Mouse (Mus musculus) megakaryocyte, embryonic 14.5 days (primary cell): ENCODE measurements around the gene Lrrc7. TPM values are rescaled to one million over a fixed set of nuclear protein-coding genes. Genes with fewer than 3 reads are reported as not detected.

Experiments used
- H3K27me3 ChIP-seq: replicated peaks from 2 replicates; pipeline ENCODE3; 2012; ENCODE audit warnings: inconsistent platforms
- H3K36me3 ChIP-seq: replicated peaks from 2 replicates; pipeline ENCODE3; 2012; ENCODE audit warnings: low read length, inconsistent platforms, mixed read lengths
- H3K4me1 ChIP-seq: 2 replicates; pipeline ENCODE4 v1.6.1; 2012; ENCODE audit warnings: inconsistent platforms
- H3K4me3 ChIP-seq: replicated peaks from 2 replicates; pipeline ENCODE3; 2012; ENCODE audit warnings: moderate library complexity, mild to moderate bottlenecking, inconsistent platforms
- H3K9me3 ChIP-seq: 2 replicates; pipeline ENCODE4 v1.6.1; 2012; ENCODE audit warnings: inconsistent platforms
- FLI1 ChIP-seq: IDR thresholded peaks from 2 replicates; pipeline ENCODE4 v1.6.1; 2012; ENCODE audit warnings: low read length, inconsistent platforms, mixed read lengths
- GATA1 ChIP-seq: IDR thresholded peaks from 3 replicates; pipeline ENCODE4 v1.6.1; 2012; ENCODE audit warnings: mixed read lengths, low read length, inconsistent platforms, borderline replicate concordance
- polyA plus RNA-seq: library from polyadenylated mRNA; stranded (reverse); fragments of >175 nt; gene quantifications from 2 replicates; pipeline ENCODE4 v1.2.3, GENCODE M21; 2012; ENCODE audit warnings: low replicate concordance; ENCODE audit not compliant: insufficient read depth

Gene Lrrc7
- polyA plus RNA-seq, 1 experiment, result not detected

DNA sequence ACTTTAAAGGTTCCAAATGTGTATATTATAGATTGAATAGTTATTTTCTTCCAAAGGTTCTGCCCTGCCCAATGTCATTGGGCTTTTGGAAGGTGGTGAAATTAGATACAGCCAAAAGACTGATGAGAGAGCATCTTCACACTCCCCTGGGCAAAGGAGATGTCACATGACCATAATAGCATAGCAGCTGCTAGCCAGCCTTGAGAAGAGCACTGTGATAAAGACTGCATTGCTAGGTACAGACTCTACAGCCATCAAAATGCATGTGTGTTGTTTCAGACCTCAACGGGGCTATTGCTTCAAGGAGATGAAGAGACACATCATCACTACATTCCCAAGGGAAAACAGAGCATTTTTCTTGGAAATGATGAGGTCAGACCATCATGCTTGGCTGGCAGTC, 368.8 kb downstream of the Lrrc7 start:
- TF ChIP-seq FLI1 (no peak), GATA1 (no peak)
- no peaks in the 10 kb centered on the region for H3K27me3 ChIP-seq

GRCm38 (mm10) chr3:158174880-158175735, 386.9 kb downstream of the Lrrc7 start:
- Histone ChIP-seq H3K4me3 (no peak overlapping the region), H3K27me3 (no peaks in the 10 kb centered on the region), H3K4me1 (no peaks in the 10 kb centered on the region), H3K36me3 (no peaks in the 10 kb centered on the region), H3K9me3 (no peaks in the 10 kb centered on the region)
- no peak for TF ChIP-seq GATA1
- TF ChIP-seq FLI1, result no peak

More for the DNA sequence above, 368.8 kb downstream of the Lrrc7 start:
- no peaks in the 10 kb centered on the region for H3K4me1 ChIP-seq
- H3K9me3 ChIP-seq, result no peaks in the 10 kb centered on the region
- no peak overlapping the region for H3K4me3 ChIP-seq
- no peaks in the 10 kb centered on the region for H3K36me3 ChIP-seq

DNA sequence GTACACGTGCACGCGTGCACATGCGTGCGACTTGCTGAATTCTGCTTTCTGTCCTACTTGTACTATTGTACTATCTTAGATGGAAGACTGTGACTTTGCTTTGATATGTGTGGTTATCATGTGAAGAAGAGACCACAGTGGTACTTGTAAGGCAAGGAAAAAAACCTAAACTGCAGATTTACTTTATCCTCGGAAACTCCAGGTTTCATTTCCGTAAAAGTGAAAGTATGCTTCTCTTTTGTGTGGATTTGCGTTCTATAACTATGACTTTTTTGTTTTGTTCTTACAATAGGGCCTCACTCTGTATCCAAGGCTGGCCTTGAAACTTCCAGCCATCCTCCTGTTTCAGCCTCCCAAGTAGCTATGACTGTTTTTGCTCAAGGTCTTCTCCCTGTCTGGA, 392.8 kb downstream of the Lrrc7 start:
- no peaks in the 10 kb centered on the region for H3K4me1 ChIP-seq
- no peak overlapping the region for H3K4me3 ChIP-seq

DNA sequence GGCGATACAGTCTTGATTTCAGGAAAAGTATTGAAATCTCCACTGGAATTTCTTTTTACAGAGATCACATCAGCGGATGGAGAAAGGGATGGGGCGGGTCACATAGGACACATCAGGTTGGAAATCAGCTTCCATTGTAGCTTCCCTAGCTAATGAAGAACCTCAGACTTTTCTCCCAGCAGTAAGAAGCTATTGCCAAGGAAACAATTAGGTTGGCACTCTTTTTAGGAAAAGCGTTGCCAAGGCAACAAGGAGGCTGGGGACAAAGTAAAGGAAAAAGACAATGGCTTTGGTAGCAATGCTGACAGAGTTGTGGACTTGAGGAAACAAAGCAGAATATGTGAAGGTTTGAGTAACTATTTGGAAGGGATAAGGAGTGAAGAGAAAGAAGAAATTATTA, 393.6 kb downstream of the Lrrc7 start:
- TF ChIP-seq GATA1, result no peak
- TF ChIP-seq FLI1, result no peak
- H3K4me3 ChIP-seq, result no peak overlapping the region
- no peaks in the 10 kb centered on the region for H3K36me3 ChIP-seq
- H3K4me1 ChIP-seq, result no peaks in the 10 kb centered on the region
- H3K27me3 ChIP-seq, result no peaks in the 10 kb centered on the region
- H3K9me3 ChIP-seq, result no peaks in the 10 kb centered on the region

More for the DNA sequence above, 392.8 kb downstream of the Lrrc7 start:
- no peaks in the 10 kb centered on the region for H3K36me3 ChIP-seq
- H3K27me3 ChIP-seq, result no peaks in the 10 kb centered on the region
- H3K9me3 ChIP-seq, result no peaks in the 10 kb centered on the region
- TF ChIP-seq GATA1 (no peak), FLI1 (no peak)

GRCm38 (mm10) chr3:158165004-158165403, 397.0 kb downstream of the Lrrc7 start:
- H3K4me3 ChIP-seq, result no peak overlapping the region
- H3K9me3 ChIP-seq, result peaks cover 14% of the 10 kb centered on the region
- no peaks in the 10 kb centered on the region for H3K4me1 ChIP-seq
- H3K27me3 ChIP-seq, result no peaks in the 10 kb centered on the region
- TF ChIP-seq FLI1 (no peak), GATA1 (no peak)
- no peaks in the 10 kb centered on the region for H3K36me3 ChIP-seq

- TF ChIP-seq GATA1 (no peak), FLI1 (no peak)
- Histone ChIP-seq H3K4me1 (no peaks in the 10 kb centered on the region), H3K36me3 (no peaks in the 10 kb centered on the region)
Observed at GRCm38 (mm10) chr3:158164452-158164851, 397.6 kb downstream of the Lrrc7 start.

GRCm38 (mm10) chr3:158163127-158163526, 398.9 kb downstream of the Lrrc7 start:
- peaks cover 14% of the 10 kb centered on the region for H3K9me3 ChIP-seq
- no peak overlapping the region for H3K4me3 ChIP-seq
- TF ChIP-seq FLI1 (no peak), GATA1 (no peak)
- H3K36me3 ChIP-seq, result no peaks in the 10 kb centered on the region
- no peaks in the 10 kb centered on the region for H3K4me1 ChIP-seq
- H3K27me3 ChIP-seq, result no peaks in the 10 kb centered on the region

More at GRCm38 (mm10) chr3:158164452-158164851, 397.6 kb downstream of the Lrrc7 start:
- Histone ChIP-seq H3K27me3 (no peaks in the 10 kb centered on the region), H3K4me3 (no peak overlapping the region), H3K9me3 (peaks cover 14% of the 10 kb centered on the region)

DNA sequence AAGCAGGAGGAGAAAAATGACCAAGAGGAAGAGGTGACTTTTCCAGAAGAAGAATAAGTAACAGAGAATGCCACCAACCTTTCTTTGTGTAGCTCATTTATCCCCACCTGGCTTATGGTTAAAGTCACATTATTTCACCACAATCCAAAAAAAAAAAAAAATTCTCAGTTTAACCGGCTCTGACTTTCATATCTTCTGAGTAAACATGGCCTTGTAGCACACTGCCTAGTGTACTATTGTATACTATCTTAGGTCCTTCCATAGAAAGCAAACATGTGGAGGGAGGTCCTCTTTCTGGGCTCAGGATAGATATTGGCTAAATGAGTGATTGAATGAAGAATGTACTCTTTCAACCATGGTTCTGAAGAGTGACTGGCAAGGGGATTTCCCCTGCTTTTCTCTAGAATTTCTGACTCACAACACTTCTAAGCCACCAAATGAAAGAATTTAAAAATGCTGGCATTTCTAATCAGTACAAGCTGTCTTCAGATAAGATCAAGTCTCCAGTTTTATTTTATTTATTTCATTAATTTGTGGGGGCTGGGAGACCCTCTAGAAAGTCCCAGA, 400.0 kb downstream of the Lrrc7 start:
- TF ChIP-seq FLI1, result no peak
- TF ChIP-seq GATA1, result no peak

DNA sequence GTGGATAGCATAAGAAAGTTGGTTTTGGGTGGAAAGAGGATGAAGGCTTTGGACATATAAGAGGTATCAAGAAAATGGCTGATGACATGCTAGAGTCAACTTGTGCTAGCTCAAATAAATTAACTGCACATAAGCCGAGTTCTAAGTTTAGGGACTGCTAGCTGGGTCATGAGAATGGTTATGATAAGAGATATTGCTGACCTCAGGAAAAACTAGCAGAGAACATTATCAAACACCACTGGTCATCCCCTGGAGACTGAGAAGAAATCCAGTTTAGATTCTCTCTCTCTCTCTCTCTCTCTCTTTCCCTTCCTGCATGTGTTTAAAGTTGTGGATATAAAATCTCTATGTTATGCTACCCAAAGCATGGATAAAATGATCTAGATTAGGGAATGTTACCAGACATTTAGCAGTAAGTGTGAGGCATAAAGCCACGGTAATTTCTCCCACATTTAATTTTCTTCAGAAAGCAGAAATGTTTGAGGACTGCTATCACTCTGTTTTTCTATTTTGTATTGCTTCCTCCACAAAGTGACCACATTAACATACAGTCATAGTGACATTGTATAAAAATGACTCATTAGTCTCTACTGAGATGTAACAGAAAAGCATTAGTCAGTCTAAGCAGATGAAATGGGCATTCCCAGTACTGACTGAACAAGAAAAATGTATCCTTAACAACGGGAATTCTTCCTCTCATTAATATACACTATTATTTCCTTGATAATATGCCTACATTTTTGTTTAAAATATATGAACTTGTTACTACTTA, 406.3 kb downstream of the Lrrc7 start:
- Histone ChIP-seq H3K4me3 (no peak overlapping the region), H3K9me3 (peaks cover 7% of the 10 kb centered on the region), H3K27me3 (no peaks in the 10 kb centered on the region), H3K36me3 (no peaks in the 10 kb centered on the region), H3K4me1 (no peaks in the 10 kb centered on the region)
- TF ChIP-seq FLI1 (no peak), GATA1 (no peak)

More for the DNA sequence above, 400.0 kb downstream of the Lrrc7 start:
- no peak overlapping the region for H3K4me3 ChIP-seq
- H3K36me3 ChIP-seq, result no peaks in the 10 kb centered on the region
- H3K27me3 ChIP-seq, result no peaks in the 10 kb centered on the region
- H3K4me1 ChIP-seq, result no peaks in the 10 kb centered on the region
- peaks cover 14% of the 10 kb centered on the region for H3K9me3 ChIP-seq
